9 mouse cellular contexts compared by ENCODE assay signal in the genomic region with DNA sequence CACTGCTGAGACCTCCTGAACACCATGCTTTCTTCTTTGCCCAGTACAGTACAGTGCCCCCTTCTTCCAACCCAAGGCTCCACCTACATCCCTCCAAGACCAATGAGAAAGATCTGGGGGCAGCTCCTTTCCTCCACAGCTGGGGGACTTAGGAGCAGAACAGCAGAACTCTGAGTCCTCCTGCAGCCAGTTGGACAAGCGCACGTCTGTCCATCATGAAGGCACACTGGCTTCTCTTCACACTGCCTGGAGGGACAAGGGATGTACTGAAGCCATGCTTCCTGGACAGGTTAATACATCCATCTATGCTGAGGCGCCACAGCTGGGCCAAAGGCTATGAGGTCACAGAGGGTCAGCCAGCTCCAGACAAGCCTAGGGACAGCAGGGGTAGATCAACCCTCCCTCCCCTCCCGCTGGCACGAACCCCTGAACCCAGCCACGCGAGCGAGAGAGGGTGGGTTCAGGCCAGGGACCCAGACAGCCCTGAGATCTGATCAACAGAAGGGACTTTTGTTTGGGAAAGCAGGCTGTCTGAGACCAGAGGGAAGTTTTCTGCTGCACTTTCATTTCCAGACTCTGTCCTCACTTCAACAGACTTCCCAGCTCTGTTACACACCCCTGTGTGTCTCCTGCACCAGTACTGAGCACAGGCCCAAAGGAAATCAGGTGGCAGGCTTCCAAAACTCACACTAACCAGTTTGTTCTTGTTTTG. TPM values are rescaled to one million over a fixed set of nuclear protein-coding genes. Genes with fewer than 3 reads are reported as not detected.
DNase-seq lines count a peak whose midpoint lies in the region; ATAC-seq and TF ChIP-seq lines count a peak whose summit lies in the region.
"Had no signal": no experiment of that assay in that cellular context is flagged by ENCODE, and none has a peak within 500 bp of the region (broad histone marks: within the 10 kb centered on the region; RNA-seq: fewer than 3 reads in every experiment).

No protein-coding gene starts in this region.

- no peaks in the 10 kb centered on the region for H3K27me3 ChIP-seq in heart, postnatal 0 days (ENCODE audit: control insufficient read depth, insufficient read depth, low read length)
- H3K27me3 ChIP-seq in lung, embryonic 14.5 days (ENCODE audit: insufficient read depth, low read length): 0 out of 2 replicates have a peak, but pooled peaks cover 2% of the 10 kb centered on the region

- no peak overlapping the region for H3K4me2 ChIP-seq in heart, postnatal 0 days (ENCODE audit: low read depth, low read length)
- no peak overlapping the region for H3K4me2 ChIP-seq in lung, embryonic 14.5 days

- peak; percentile 49 for DNase-seq in urinary bladder, postnatal 25 days (ENCODE audit: low spot score)
- no peak for DNase-seq in urinary bladder, adult 2 months (ENCODE audit: low spot score)
- peak; percentile 22 for DNase-seq in heart, postnatal 0 days (ENCODE audit: low spot score)
- DNase-seq in lung, embryonic 14.5 days: peak; percentile 79
- DNase-seq in frontal cortex, postnatal 25 days (ENCODE audit: low spot score in 2 of 2): no peak
- DNase-seq in left cerebral cortex, postnatal 14 days (ENCODE audit: low spot score in 2 of 2): no peak
- no peak for DNase-seq in cerebellum, adult 9-10 months
- no peak for DNase-seq in cerebellum, postnatal 14 days

- no peak overlapping the region for H3K4me3 ChIP-seq in heart, postnatal 0 days (ENCODE audit: low read depth, low read length)
- no peak overlapping the region for H3K4me3 ChIP-seq in lung, embryonic 14.5 days (ENCODE audit: low read depth, low read length)

- no peak for TF ChIP-seq EP300 in heart, postnatal 0 days (IDR thresholded peaks at IDR 0.05; ENCODE audit: low read depth)

- no peaks in the 10 kb centered on the region for H3K4me1 ChIP-seq in heart, postnatal 0 days (ENCODE audit: control insufficient read depth, insufficient read depth)
- H3K4me1 ChIP-seq in lung, embryonic 14.5 days (ENCODE audit: insufficient read depth): peaks cover 15% of the 10 kb centered on the region

- TF ChIP-seq CTCF in heart, postnatal 0 days (IDR thresholded peaks at IDR 0.05; ENCODE audit: low read depth): no peak
- TF ChIP-seq CTCF in lung, embryonic 14.5 days (IDR thresholded peaks at IDR 0.05; ENCODE audit: low read depth): no peak

- ATAC-seq in heart, postnatal 0 days (ENCODE audit: insufficient read depth, low read depth): peak; percentile 54
- ATAC-seq in lung, embryonic 14.5 days (ENCODE audit: insufficient read depth): peak; percentile 61

- no peak overlapping the region for H3K9ac ChIP-seq in heart, postnatal 0 days (replicated peaks; ENCODE audit: low read depth, low read length)
- no peak overlapping the region for H3K9ac ChIP-seq in lung, embryonic 14.5 days

- H3K36me3 ChIP-seq in heart, postnatal 0 days (replicated peaks; ENCODE audit: control insufficient read depth, insufficient read depth, low read length): no peaks in the 10 kb centered on the region
- no peaks in the 10 kb centered on the region for H3K36me3 ChIP-seq in lung, embryonic 14.5 days (ENCODE audit: insufficient read depth)

- H3K27ac ChIP-seq in heart, postnatal 0 days (ENCODE audit: low read depth): peak overlapping the region; percentile 30; the same call in 1 of the 2 replicates
- H3K27ac ChIP-seq in lung, embryonic 14.5 days (ENCODE audit: low read depth): peak overlapping the region; percentile 73; the same call in 1 of the 2 replicates

- 43% methylated on average over 8 of the region's 8 CpGs for WGBS in heart, postnatal 0 days
- 37% methylated on average over 8 of the region's 8 CpGs for WGBS in lung, embryonic 14.5 days

- no peaks in the 10 kb centered on the region for H3K9me3 ChIP-seq in heart, postnatal 0 days (replicated peaks; ENCODE audit: control insufficient read depth, low read length)
- no peaks in the 10 kb centered on the region for H3K9me3 ChIP-seq in lung, embryonic 14.5 days (ENCODE audit: low read depth, low read length)

- intact Hi-C loops in left cerebral cortex, postnatal 14 days (cut with DNase I): no loop called here

RNA-seq across cellular contexts. Expression of gene Gli2, which starts 27.6 kb away (rescaled TPM):
- 4.6 and 10.9 TPM in 2 replicates for polyA plus RNA-seq in urinary bladder, adult 2 months (2012; rRNA removed)
- total RNA-seq in heart, postnatal 0 days (2014; rRNA removed; ENCODE audit: low replicate concordance): 5.2 and 14.7 TPM in 2 replicates
- 0.60 and 0.93 TPM in 2 replicates for polyA plus RNA-seq in heart, postnatal 0 days (2015; fragmentation: Nextera tagmentation; extraction: Ambion mirVana)
- 13.4 and 15.1 TPM in 2 replicates for polyA plus RNA-seq in lung, embryonic 14.5 days (2014; fragmentation: Nextera tagmentation; extraction: Ambion mirVana)
- 1 to 10 TPM; 3.3 to 3.8 TPM for total RNA-seq in left cerebral cortex, postnatal 14 days (2021)
- total RNA-seq: neutrophil, adult 5-6 weeks had no signal

Comparison
In these comparisons a context has a peak if more than half of its experiments do, and no peak if none do; other contexts are left out.
1. DNase-seq: peak in urinary bladder, postnatal 25 days (single experiment), heart, postnatal 0 days (single experiment) and lung, embryonic 14.5 days (single experiment); none in urinary bladder, adult 2 months (single experiment), frontal cortex, postnatal 25 days (0 of 2), left cerebral cortex, postnatal 14 days (0 of 2), cerebellum, adult 9-10 months (single experiment) and cerebellum, postnatal 14 days (0 of 2).